Mouse (Mus musculus) B cell, adult 62 days (primary cell): Measurements from ENCODE around the gene March8. TPM values are rescaled to one million over a fixed set of nuclear protein-coding genes. Genes with fewer than 3 reads are reported as not detected.

Experiments
- total RNA-seq: library from RNA; stranded (reverse); gene quantifications from 4 replicates; pipeline ENCODE4 v1.2.4, GENCODE M21; 2023

March8 gene
- total RNA-seq = 0.66 to 2.1 TPM (median 0.74 TPM) in 4 replicates

DNA sequence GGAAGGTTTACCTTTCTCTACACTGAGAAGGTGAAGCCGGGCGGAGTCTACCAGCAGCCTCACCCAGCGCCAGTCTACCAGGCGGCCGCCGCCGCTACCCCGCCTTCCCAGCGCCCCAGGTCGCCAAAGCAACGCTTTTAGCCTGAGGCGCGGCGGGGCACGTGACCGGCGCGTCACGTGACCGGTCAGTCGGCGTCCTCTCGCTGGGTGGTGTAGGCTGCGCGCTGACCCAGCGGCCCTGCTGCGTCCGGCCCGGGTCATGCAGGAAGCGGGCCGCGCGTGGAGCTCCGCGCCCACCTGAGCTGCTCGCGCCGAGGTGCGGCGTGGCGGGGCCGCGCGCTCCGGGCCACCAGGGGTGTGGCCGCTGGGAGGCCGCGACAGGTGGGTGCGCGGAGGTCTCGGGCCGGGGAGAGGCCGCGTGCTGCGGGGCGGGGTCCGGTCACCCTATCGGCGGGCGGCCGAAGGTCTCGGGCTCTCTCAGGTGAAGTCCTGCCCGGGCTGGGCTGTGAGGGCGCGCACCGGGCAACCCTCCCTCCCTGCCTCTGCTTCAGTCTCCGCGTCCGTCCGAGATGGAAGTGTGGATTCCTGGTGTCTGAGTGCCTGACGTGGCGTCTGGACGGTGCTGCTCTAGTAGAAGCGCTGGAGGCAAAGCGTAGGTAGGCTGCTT, at the start of gene March8:
Gene March8 (plus strand): TSS at position 190 of the 667 bp plus-strand sequence.

Other genes starting within 250 kb of the March8 start
- 33.8 to 46.0 TPM (median 41.0 TPM) in 4 replicates for gene Tmcc1, start 144.5 kb upstream of the March8 start, total RNA-seq
- gene Washc2, start 130.0 kb upstream of the March8 start, total RNA-seq = 129 to 156 TPM (median 138 TPM) in 4 replicates
- 3.5 to 6.4 TPM (median 4.2 TPM) in 4 replicates for gene Zfand4, start 73.8 kb upstream of the March8 start, total RNA-seq
- gene Alox5, start 123.2 kb downstream of the March8 start, total RNA-seq = 0.28 to 0.73 TPM (median 0.48 TPM) in 3 of 4 replicates, not detected in the other
- not detected in 4 replicates for gene Olfr211, start 151.1 kb downstream of the March8 start, total RNA-seq
- 0.21 to 0.49 TPM (median 0.32 TPM) in 4 replicates for gene Olfr212, start 168.5 kb downstream of the March8 start, total RNA-seq
- gene Olfr213, start 200.4 kb downstream of the March8 start, total RNA-seq = not detected in 4 replicates
- gene Gm5580, start 213.1 kb downstream of the March8 start, total RNA-seq = 4.4 to 7.9 TPM (median 6.0 TPM) in 4 replicates
- not detected in 4 replicates for gene Olfr214, start 216.2 kb downstream of the March8 start, total RNA-seq
- not detected in 4 replicates for gene Olfr215, start 246.2 kb downstream of the March8 start, total RNA-seq